Mouse (Mus musculus) left cerebral cortex, adult 8-10 months (tissue): Measurements from ENCODE around the gene Sdhb. TPM values are rescaled to one million over a fixed set of nuclear protein-coding genes. Genes with fewer than 3 reads are reported as not detected.

Experiments used
- DNase-seq, 2 experiments: peaks; one replicate each; pipeline ENCODE4 v3.0.0; 2022; ENCODE audit warnings: low spot score in 2 of 2
- total RNA-seq, 4 experiments: library from RNA; stranded (reverse); gene quantifications; 2 replicates each; pipeline ENCODE4 v1.2.4; 2022

The Sdhb gene
- total RNA-seq, 4 experiments from 2014 or later, result 186 to 203 (median 195) TPM

- DNase-seq, result no peak
Observed at GRCm38 (mm10) chr4:141014114-141014513, 53.1 kb downstream of the Sdhb start.

DNA sequence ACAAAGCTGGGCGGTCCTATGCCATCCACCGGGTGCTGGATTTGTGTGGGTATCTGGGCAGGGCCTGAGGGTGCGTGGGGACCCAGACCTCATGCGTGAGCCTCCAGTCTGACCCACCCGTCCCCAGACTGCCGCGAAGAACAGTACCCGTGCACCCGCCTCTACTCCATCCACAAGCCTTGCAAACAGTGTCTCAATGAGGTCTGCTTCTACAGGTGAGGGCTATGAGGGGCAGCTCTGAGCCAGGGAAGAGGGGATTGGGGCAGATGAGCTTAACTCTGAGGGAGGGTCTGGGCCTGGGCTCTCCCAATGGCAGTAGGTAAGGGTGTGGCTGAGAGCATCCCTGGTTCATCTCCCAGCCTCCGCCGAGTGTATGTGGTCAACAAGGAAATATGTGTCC, 53.9 kb downstream of the Sdhb start:
- DNase-seq, result no peak

GRCm38 (mm10) chr4:141015356-141015755, 54.4 kb downstream of the Sdhb start:
- no peak for DNase-seq

- no peak for DNase-seq
Observed at GRCm38 (mm10) chr4:141016311-141016710, 55.3 kb downstream of the Sdhb start.

- no peak for DNase-seq
Observed at GRCm38 (mm10) chr4:141017657-141018436, 56.8 kb downstream of the Sdhb start.

DNA sequence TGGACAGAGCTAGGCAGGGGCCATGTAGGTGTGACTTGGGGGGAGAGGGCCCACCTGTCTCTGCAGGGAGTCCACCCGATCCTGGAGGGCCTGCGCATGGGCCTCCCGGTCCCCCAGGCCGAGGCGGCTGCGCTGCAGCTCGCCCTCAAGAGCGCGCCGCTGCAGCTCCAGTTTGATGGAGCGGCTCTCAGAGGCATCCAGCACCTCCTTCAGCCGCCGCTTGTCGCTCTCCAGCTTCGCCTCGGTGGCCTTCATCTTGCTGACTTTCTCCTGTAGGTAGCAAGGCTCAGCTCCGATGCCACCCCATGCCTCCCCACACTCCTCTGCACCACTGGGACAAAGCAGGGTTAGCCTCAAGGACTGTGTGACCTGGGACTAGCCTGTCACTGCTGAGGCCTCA, 59.2 kb downstream of the Sdhb start:
- DNase-seq, result no peak

DNA sequence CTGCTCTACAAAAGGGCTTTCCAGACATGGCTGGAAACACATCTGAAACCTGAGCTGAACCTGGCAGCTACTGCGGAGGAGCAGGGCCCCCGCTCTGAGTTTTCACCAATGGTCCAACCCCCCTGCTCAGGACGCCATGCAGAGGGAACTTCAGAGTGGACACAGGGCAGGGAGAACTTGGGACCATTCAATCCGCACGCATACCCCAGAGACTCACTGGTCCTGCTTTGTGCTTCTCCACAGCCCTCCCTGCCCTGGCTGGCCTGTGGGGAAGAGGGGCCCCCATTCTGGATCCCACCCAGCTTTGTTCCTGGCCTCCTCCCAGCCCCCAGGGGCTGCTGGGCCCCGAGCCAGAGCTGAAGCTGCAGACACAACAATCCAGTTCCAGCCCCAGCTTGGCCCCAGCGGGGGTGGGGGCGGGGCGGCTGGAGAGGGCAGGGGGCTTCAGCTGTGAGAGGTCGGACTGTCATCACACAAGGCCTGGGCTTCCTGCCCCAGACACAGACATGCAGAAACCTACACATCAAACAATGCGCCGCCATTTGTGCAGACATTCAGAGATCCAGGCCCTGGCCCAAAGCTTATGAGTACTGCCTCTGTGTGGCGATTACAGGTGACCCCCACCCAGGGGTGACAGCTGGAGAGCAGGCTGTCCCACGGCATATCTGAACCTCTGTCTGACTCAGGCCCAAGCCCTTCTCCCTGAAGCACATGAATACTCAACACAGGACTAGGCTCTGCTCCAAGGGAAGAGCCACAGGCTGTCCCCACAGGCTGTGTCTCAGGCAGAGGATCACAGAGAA, 60.0 kb downstream of the Sdhb start:
- no peak for DNase-seq

DNA sequence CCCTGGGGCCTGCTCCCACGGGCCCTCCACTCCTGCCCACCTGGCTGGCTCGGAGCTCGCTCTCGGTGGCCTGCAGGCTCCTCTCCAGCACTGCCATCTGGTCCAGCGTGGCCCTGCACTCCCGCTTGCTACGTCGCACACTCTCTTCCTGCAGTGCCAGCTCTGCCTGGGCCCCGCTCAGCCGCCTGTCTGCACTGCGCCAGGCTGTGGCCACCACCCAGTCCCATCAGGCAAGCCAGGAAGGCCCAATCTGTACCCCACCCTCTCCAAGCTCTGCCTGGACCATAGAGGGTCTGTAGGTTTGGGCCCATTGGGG, 60.6 kb downstream of the Sdhb start:
- DNase-seq, result no peak

GRCm38 (mm10) chr4:141024052-141024451, 63.0 kb downstream of the Sdhb start:
- no peak for DNase-seq

GRCm38 (mm10) chr4:141024992-141025391, 64.0 kb downstream of the Sdhb start:
- DNase-seq, result no peak

Other genes starting within 250 kb of the Sdhb start
- gene Padi6, start 218.6 kb upstream of the Sdhb start, total RNA-seq, result under 1 TPM in 3 of 4 experiments, not detected in 1; 0.18 to 0.80 (median 0.20) TPM
- gene Padi4, start 187.0 kb upstream of the Sdhb start, total RNA-seq, result 1 to 10 TPM in 1 of 4 experiments, not detected in 3; 1.6 TPM
- not detected for gene Padi3, start 150.6 kb upstream of the Sdhb start, total RNA-seq
- gene Padi1, start 115.4 kb upstream of the Sdhb start, total RNA-seq, result under 1 TPM in 2 of 4 experiments, not detected in 2; 0.11 to 0.16 TPM
- 10 to 100 TPM; 18.8 to 23.9 (median 23.5) TPM for gene Padi2, start 54.9 kb upstream of the Sdhb start, total RNA-seq
- gene Atp13a2, start 25.7 kb downstream of the Sdhb start, total RNA-seq, result 100 to 1,000 TPM; 141 to 156 (median 150) TPM
- 1 to 10 TPM; 1.8 to 5.2 (median 3.3) TPM for gene Mfap2, start 49.2 kb downstream of the Sdhb start, total RNA-seq
- gene Crocc, start 99.3 kb downstream of the Sdhb start, total RNA-seq, result 10 to 100 TPM; 44.2 to 69.2 (median 54.3) TPM
- 10 to 100 TPM; 37.3 to 59.5 (median 44.3) TPM for gene Necap2, start 117.2 kb downstream of the Sdhb start, total RNA-seq
- under 1 TPM; 0.24 to 0.30 (median 0.29) TPM for gene Spata21, start 127.1 kb downstream of the Sdhb start, total RNA-seq
- gene Szrd1, start 178.6 kb downstream of the Sdhb start, total RNA-seq, result 10 to 100 TPM; 48.3 to 62.8 (median 49.9) TPM
- 10 to 100 TPM; 25.8 to 31.5 (median 27.5) TPM for gene Fbxo42, start 186.7 kb downstream of the Sdhb start, total RNA-seq